Mouse (Mus musculus): ENCODE measurements around the gene Stub1.

Stub1 gene

GRCm38 (mm10) chr17:25837533-25837932, 4.3 kb upstream of the Stub1 start:
- in situ Hi-C loops (cut with MboI, MseI) = loop anchor here (10.0 kb wide), 1 partner anchor 823 kb away; the partner anchor contains the start of genes Cramp1l and Ift140

- in situ Hi-C loops (cut with MboI, MseI) = loop anchor here (10.0 kb wide), 1 partner anchor 822 kb away; the partner anchor contains the start of genes Cramp1l and Ift140
Observed at GRCm38 (mm10) chr17:25837076-25837410, 3.8 kb upstream of the Stub1 start, which contains the start of gene Rhbdl1. Gene Rhbdl1, minus strand, starts transcription at chr17:25837295.

- in situ Hi-C loops (cut with MboI, MseI) = loop anchor here (10.0 kb wide), 1 partner anchor 822 kb away; the partner anchor contains the start of genes Cramp1l and Ift140
Observed at GRCm38 (mm10) chr17:25836397-25837075, 3.3 kb upstream of the Stub1 start.

- in situ Hi-C loops (cut with MboI, MseI) = loop anchor here (10.0 kb wide), 1 partner anchor 821 kb away; the partner anchor contains the start of genes Cramp1l and Ift140
Observed at GRCm38 (mm10) chr17:25835816-25836215, 2.6 kb upstream of the Stub1 start.

- in situ Hi-C loops (cut with MboI, MseI) = loop anchor here (10.0 kb wide), 1 partner anchor 820 kb away; the partner anchor contains the start of genes Cramp1l and Ift140
Observed at GRCm38 (mm10) chr17:25835301-25835700, 2.1 kb upstream of the Stub1 start.

GRCm38 (mm10) chr17:25834595-25835222, 1.5 kb upstream of the Stub1 start:
- in situ Hi-C loops (cut with MboI, MseI) = loop anchor here (10.0 kb wide), 1 partner anchor 820 kb away; the partner anchor contains the start of genes Cramp1l and Ift140

- in situ Hi-C loops (cut with MboI, MseI) = loop anchor here (10.0 kb wide), 1 partner anchor 819 kb away; the partner anchor contains the start of genes Cramp1l and Ift140
Observed at GRCm38 (mm10) chr17:25833961-25834594, 874 bp upstream of the Stub1 start.

GRCm38 (mm10) chr17:25832436-25833290, 541 bp downstream of the Stub1 start:
- in situ Hi-C loops (cut with MboI, MseI) = loop anchor here (10.0 kb wide), 1 partner anchor 818 kb away; the partner anchor contains the start of genes Cramp1l and Ift140

- in situ Hi-C loops (cut with MboI, MseI) = loop anchor here (10.0 kb wide), 1 partner anchor 817 kb away; the partner anchor contains the start of genes Cramp1l and Ift140
Observed at GRCm38 (mm10) chr17:25831451-25832281, 1.5 kb downstream of the Stub1 start.

- in situ Hi-C loops (cut with MboI, MseI) = loop anchor here (10.0 kb wide), 1 partner anchor 816 kb away; the partner anchor contains the start of genes Cramp1l and Ift140
Observed at GRCm38 (mm10) chr17:25830806-25831431, 2.3 kb downstream of the Stub1 start.

- in situ Hi-C loops (cut with MboI, MseI) = loop anchor here (10.0 kb wide), 1 partner anchor 815 kb away; the partner anchor contains the start of genes Cramp1l and Ift140
Observed at GRCm38 (mm10) chr17:25830200-25830753, 2.9 kb downstream of the Stub1 start.

GRCm38 (mm10) chr17:25829558-25830017, 3.6 kb downstream of the Stub1 start:
- in situ Hi-C loops (cut with MboI, MseI) = loop anchor here (10.0 kb wide), 1 partner anchor 815 kb away; the partner anchor contains the start of genes Cramp1l and Ift140

GRCm38 (mm10) chr17:25828712-25829557, 4.3 kb downstream of the Stub1 start, which contains the start of gene Jmjd8:
Gene Jmjd8, plus strand, starts transcription at chr17:25828867.
- in situ Hi-C loops (cut with MboI, MseI) = no loop called here

GRCm38 (mm10) chr17:25828223-25828594, 5.0 kb downstream of the Stub1 start:
- in situ Hi-C loops (cut with MboI, MseI) = no loop called here

- in situ Hi-C loops (cut with MboI, MseI) = no loop called here
Observed at GRCm38 (mm10) chr17:25827546-25828222, 5.5 kb downstream of the Stub1 start.

GRCm38 (mm10) chr17:25827011-25827410, 6.2 kb downstream of the Stub1 start:
- in situ Hi-C loops (cut with MboI, MseI) = no loop called here

GRCm38 (mm10) chr17:25825984-25826570, 7.1 kb downstream of the Stub1 start:
- in situ Hi-C loops (cut with MboI, MseI) = no loop called here
